Mouse (Mus musculus) lung, adult 2 months (tissue): ENCODE measurements around the gene Ctdnep1.

ENCODE experiments used
- CTCF ChIP-seq: fragments of 200-500 bp; IDR thresholded peaks from 2 replicates; pipeline ENCODE4 v1.5.1; 2011; ENCODE audit warnings: mild to moderate bottlenecking, low read length, control low read depth; ENCODE audit not compliant: insufficient read depth
- POLR2A ChIP-seq: fragments of 200-500 bp; IDR thresholded peaks from 2 replicates; pipeline ENCODE4 v1.6.1; 2011; ENCODE audit warnings: low read depth, mild to moderate bottlenecking, control low read depth, low read length, borderline replicate concordance; ENCODE audit errors: extremely low read depth

DNA sequence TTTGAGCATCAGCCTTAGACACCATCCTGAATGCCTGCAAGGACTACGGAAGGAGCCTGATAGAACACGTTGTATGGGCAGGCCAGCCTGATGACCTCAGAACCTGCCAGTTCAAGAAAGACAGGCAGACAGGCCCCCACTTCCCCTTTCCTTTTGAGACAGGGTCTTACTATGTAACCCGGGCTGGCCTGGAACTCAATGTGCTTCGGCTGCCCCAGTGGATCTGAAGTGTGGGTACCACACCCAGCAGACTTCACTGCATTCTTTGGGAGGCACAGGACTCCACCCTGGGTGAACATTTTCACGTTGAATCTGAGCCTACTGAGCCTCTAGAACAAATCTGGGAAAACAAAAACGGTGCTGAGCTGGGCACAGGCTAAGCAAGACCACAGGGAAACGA is 57.2 kb downstream of the Ctdnep1 start:
- TF ChIP-seq CTCF (no peak), POLR2A (no peak)
